Mouse (Mus musculus): ENCODE measurements at regions not wholly inside any gene's neighbourhood (a gene's known extent, or its start where the extent isn't known, plus 50 kb on each side); places are given as distances from the start of the nearest gene placed in this dataset.
"Not testable (repeated sequence)": the region's sequence is repeated elsewhere in the genome, so short reads cannot be mapped to it uniquely, and the experiment has no call there.

DNA sequence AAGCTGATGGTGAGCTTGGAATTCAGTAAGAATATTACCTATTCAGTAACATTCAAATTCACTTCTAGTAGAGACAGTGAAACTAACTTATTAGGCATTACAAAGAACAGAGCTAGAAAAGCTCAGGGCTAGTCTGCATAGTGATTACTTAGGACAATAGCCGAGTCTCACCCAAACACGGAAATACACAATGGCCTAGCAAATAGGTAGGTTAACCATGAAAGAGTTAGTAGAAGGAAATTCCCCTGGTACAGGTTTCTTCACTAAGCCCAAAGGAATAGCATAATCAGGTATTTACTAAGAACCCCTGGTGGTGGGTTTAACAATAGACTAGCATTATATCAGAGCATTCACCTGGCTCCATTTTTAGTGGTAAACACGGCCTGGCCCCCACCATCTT lies 306.7 kb upstream of the Ell2 start:
- not testable (repeated sequence) for TF ChIP-seq CTCF (IDR thresholded peaks at IDR 0.05; ENCODE audit: borderline replicate concordance, extremely low read depth, insufficient read depth, insufficient read length); POLR2A (IDR thresholded peaks at IDR 0.05; ENCODE audit: borderline replicate concordance, extremely low read depth, insufficient read depth, insufficient read length, poor library complexity, severe bottlenecking)

All from brain, embryonic 14.5 days (tissue).